Mouse (Mus musculus) liver, embryonic 13.5 days (tissue): ENCODE measurements around the gene Ptk7. TPM values are rescaled to one million over a fixed set of nuclear protein-coding genes. Genes with fewer than 3 reads are reported as not detected.

Source experiments
- ATAC-seq: fragments of 200-750 bp; cut with Nextera tagmentation; 2 replicates; pipeline ENCODE4 v1.8.0; 2017; ENCODE audit warnings: low read depth, mild to moderate bottlenecking, moderate number of reproducible peaks, moderate library complexity
- DNase-seq: peaks from one replicate; pipeline ENCODE4 v3.0.0; 2022
- H3K27ac ChIP-seq: fragments of 300-500 bp; sonication (generic); 2 replicates; pipeline ENCODE4 v1.5.1; 2015; ENCODE audit warnings: moderate library complexity, mild to moderate bottlenecking, inconsistent platforms
- H3K27me3 ChIP-seq: fragments of 300-500 bp; sonication (generic); 2 replicates; pipeline ENCODE4 v1.6.1; 2015; ENCODE audit warnings: mild to moderate bottlenecking, inconsistent platforms
- H3K36me3 ChIP-seq: fragments of 300-500 bp; sonication (generic); 2 replicates; pipeline ENCODE4 v1.6.1; 2015; ENCODE audit warnings: mild to moderate bottlenecking, inconsistent platforms
- H3K4me1 ChIP-seq: fragments of 300-500 bp; sonication (generic); replicated peaks from 2 replicates; pipeline ENCODE4 v1.6.1; 2015; ENCODE audit warnings: inconsistent platforms
- H3K4me2 ChIP-seq: fragments of 300-500 bp; sonication (generic); 2 replicates; pipeline ENCODE4 v1.6.1; 2015; ENCODE audit warnings: inconsistent platforms, mild to moderate bottlenecking, moderate library complexity
- H3K4me3 ChIP-seq: fragments of 300-500 bp; sonication (generic); replicated peaks from 2 replicates; pipeline ENCODE4 v1.5.1; 2015; ENCODE audit warnings: mild to moderate bottlenecking, inconsistent platforms
- H3K9ac ChIP-seq: fragments of 300-500 bp; sonication (generic); 2 replicates; pipeline ENCODE4 v1.6.1; 2015; ENCODE audit warnings: mild to moderate bottlenecking, inconsistent platforms
- H3K9me3 ChIP-seq: fragments of 300-500 bp; sonication (generic); replicated peaks from 2 replicates; pipeline ENCODE4 v1.6.1; 2016; ENCODE audit warnings: inconsistent platforms
- WGBS: fragments of 180-500 bp; shearing (Covaris S2); methylation state at CpG from one replicate; pipeline ENCODE4 v1.1.7; 2015; ENCODE audit not compliant: insufficient replicate concordance; 5-methylcytosine and 5-hydroxymethylcytosine counted together
- polyA plus RNA-seq: library from polyadenylated mRNA; unstranded; fragments of >200 nt; fragmentation: Nextera tagmentation; extraction: Ambion mirVana; gene quantifications from 2 replicates; pipeline ENCODE4 v1.2.1, GENCODE M21; 2015

Gene Ptk7
- polyA plus RNA-seq, 1 experiment from 2014 or later: 8.0 TPM

DNA sequence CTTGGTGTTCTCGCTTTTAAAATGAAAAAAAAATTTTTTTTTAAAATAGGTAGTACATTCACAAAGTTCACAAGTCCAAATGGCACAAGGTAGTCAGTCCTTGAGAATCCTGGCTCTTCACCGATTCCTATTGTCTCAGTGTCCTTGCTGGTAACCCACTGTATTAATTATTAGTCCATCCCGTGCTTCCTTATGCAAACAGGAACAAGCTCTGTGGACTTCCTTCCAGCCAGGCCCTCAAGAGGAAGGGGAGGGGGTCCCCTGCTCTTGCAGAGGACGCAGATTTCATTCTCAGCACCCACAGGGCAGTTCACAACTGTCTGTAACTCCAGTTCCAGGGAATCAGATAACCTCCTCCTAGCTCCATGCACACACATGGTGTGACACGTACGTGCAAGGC lies 26.8 kb upstream of the Ptk7 start:
- H3K36me3 ChIP-seq: peaks cover 76% of the 10 kb centered on the region
- H3K4me2 ChIP-seq: no peak overlapping the region
- ATAC-seq (no peak), DNase-seq (no peak)
- H3K27me3 ChIP-seq: no peaks in the 10 kb centered on the region
- WGBS: 68% methylated on average over 6 of the region's 6 CpGs
- no peak overlapping the region for H3K27ac ChIP-seq
- H3K9ac ChIP-seq: no peak overlapping the region
- H3K4me1 ChIP-seq: peaks cover 34% of the 10 kb centered on the region
- no peak overlapping the region for H3K4me3 ChIP-seq
- no peaks in the 10 kb centered on the region for H3K9me3 ChIP-seq

DNA sequence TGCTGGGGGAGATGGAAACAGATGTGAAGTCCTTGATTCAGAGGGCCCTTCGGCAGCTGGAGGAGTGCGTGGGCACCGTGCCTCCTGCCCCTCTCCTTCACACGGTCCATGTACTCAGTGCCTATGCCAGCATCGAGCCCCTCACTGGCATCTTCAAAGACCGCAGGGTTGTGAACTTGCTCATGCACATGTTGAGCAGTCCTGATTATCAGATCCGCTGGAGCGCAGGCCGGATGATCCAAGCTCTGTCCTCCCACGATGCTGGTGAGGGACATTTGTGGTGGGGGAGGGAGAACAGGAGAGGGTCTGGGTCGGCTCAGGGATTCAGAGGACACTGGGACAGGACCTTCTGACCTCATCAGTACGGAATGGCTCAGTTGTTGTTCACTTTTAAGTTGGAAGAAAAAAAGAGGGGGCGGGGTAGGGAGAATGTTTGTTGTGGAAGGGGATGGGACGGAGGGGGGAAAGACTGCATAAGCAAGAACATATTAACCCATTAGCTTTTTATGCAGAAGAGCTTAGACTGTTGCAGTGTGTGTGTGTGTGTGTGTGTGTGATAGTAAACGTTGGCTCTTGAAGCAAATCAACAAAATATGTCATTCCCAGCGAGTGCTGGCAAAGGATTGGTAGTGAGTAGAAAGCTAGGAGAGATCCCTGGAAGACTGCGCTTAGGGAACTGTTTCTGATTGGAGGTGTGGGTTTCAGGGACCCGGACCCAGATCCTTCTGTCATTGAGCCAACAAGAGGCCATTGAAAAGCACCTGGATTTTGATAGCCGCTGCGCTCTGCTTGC lies 22.6 kb upstream of the Ptk7 start:
- no peak for ATAC-seq
- Histone ChIP-seq H3K27ac (no peak overlapping the region), H3K27me3 (no peaks in the 10 kb centered on the region), H3K36me3 (peaks cover 54% of the 10 kb centered on the region), H3K4me3 (peak overlapping the region; percentile 73), H3K4me1 (peaks cover 56% of the 10 kb centered on the region), H3K9ac (peak overlapping the region; percentile 83), H3K4me2 (peak overlapping the region; percentile 98), H3K9me3 (no peaks in the 10 kb centered on the region)
- WGBS: 74% methylated on average over 20 of the region's 20 CpGs
- no peak for DNase-seq

DNA sequence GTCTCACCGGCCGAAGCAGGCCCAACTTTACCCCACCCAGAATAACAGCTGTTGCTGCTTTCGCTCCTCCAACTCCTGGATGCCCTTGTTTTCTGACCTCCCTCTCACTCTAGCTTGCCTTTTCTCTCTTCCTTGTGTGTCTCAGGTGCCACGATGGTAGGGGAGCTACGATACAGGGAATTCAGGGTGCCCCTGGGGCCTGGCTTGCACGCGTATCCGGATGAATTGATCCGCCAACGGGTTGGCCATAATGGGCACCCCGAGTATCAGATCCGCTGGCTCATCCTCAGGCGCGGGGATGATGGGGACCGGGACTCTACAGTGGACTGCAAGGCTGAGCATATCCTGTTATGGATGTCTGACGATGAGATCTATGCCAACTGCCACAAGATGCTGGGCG lies 22.0 kb upstream of the Ptk7 start:
- Histone ChIP-seq H3K36me3 (peaks cover 50% of the 10 kb centered on the region), H3K4me2 (peak overlapping the region; percentile 98), H3K27me3 (no peaks in the 10 kb centered on the region), H3K4me1 (peaks cover 56% of the 10 kb centered on the region), H3K9me3 (no peaks in the 10 kb centered on the region), H3K4me3 (peak overlapping the region; percentile 73), H3K9ac (peak overlapping the region; percentile 83), H3K27ac (peak overlapping the region; percentile 83; the same call in 1 of the 2 replicates)
- 70% methylated on average over 17 of the region's 17 CpGs for WGBS
- DNase-seq (no peak), ATAC-seq (no peak)

DNA sequence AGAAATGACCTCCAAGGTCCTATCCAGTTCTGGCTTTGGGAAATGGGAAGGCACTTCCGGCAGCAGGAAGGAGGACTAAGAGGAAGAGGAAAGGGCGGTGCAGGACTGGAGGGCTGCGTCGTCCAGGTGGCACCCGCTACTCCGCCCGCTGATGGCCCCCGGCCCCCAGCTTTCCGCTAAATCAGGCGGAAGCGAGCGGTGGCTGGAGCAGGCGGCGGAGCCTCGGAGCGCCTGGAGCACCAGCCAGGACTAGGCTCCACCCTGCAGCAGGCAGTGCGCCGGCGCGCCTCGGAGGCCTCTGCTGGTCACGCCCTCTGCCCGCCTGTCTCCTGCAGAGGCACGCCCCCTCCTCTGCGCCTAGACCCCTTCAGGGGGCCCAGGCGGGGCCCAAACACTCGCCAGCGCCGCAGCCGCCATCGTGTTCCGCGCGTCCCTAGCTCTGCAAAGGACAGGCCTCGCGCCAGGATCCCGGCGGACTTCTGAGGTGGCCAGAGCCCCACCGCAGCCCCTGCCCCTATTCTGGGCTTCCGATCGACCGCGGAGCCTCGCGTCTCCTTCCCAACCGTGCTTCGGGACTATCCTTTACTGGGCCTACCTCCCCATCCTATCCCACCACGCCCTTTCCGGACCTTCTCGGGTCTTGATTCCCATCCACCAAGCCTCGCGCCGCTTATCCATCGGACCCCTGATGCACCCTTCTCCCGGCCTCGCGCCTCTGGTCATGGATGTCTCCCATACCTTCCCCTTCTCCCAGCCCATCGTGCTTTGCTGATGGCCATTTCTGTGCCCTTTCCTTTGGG lies 21.1 kb upstream of the Ptk7 start, which contains the start of gene Cul7:
Gene Cul7, plus strand, starts transcription at position 106 of the 800 bp plus-strand sequence.
- Histone ChIP-seq H3K36me3 (peaks cover 46% of the 10 kb centered on the region), H3K4me3 (peak within 1 kb of the TSS; percentile 73), H3K27me3 (no peaks in the 10 kb centered on the region), H3K27ac (peak within 1 kb of the TSS; percentile 83), H3K4me2 (peak within 1 kb of the TSS; percentile 98), H3K4me1 (peaks cover 50% of the 10 kb centered on the region), H3K9me3 (no peaks in the 10 kb centered on the region), H3K9ac (peak within 1 kb of the TSS; percentile 83)
- peak; percentile 90 for DNase-seq
- peak; percentile 86 for ATAC-seq
- under 1% methylated on average over 57 of the region's 58 CpGs for WGBS

DNA sequence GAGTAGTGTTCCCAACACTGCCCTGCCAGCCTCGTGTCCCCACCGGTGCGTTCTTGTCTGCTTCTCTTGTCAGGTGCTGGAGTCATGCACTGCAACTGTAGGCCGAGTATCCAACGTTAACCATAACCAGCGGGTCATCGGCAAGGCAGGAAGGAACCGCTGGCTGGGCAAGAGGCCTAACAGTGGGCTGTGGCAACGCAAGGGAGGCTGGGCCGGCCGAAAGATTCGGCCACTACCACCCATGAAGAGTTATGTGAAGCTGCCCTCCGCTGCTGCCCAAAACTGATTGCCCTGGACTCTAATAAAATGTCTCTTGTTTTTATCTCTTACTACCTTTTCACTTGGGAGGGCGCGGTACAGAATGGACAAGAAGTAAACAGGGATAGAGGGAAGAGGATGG lies 20.5 kb upstream of the Ptk7 start:
- Histone ChIP-seq H3K9ac (peak overlapping the region; percentile 83), H3K36me3 (peaks cover 42% of the 10 kb centered on the region), H3K4me1 (peaks cover 56% of the 10 kb centered on the region), H3K4me3 (peak overlapping the region; percentile 73), H3K27me3 (no peaks in the 10 kb centered on the region), H3K4me2 (peak overlapping the region; percentile 98), H3K27ac (peak overlapping the region; percentile 83), H3K9me3 (no peaks in the 10 kb centered on the region)
- WGBS: 22% methylated on average over 15 of the region's 15 CpGs
- DNase-seq (no peak), ATAC-seq (no peak)

DNA sequence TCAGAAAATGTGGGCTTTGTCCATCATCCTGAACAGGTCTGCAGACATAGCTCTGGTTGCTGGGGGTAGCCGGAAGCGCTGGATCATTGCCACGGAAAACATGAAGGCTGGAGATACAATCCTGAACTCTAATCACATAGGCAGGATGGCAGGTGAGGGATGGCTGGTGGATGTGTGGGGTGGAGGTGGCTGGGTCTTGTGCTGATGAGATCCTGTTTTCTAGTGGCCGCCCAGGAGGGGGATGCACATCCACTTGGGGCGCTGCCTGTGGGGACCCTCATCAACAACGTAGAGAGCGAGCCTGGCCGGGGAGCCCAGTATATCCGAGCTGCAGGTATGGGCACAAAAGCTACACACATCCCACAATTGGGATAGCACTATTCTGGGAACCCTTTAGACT lies 19.1 kb upstream of the Ptk7 start:
- H3K4me1 ChIP-seq: peaks cover 65% of the 10 kb centered on the region
- H3K4me3 ChIP-seq: no peak overlapping the region
- H3K27me3 ChIP-seq: no peaks in the 10 kb centered on the region
- no peak overlapping the region for H3K4me2 ChIP-seq
- DNase-seq: no peak
- H3K27ac ChIP-seq: no peak overlapping the region
- 87% methylated on average over 9 of the region's 9 CpGs for WGBS
- no peaks in the 10 kb centered on the region for H3K9me3 ChIP-seq
- no peak for ATAC-seq
- peaks cover 28% of the 10 kb centered on the region for H3K36me3 ChIP-seq
- no peak overlapping the region for H3K9ac ChIP-seq

DNA sequence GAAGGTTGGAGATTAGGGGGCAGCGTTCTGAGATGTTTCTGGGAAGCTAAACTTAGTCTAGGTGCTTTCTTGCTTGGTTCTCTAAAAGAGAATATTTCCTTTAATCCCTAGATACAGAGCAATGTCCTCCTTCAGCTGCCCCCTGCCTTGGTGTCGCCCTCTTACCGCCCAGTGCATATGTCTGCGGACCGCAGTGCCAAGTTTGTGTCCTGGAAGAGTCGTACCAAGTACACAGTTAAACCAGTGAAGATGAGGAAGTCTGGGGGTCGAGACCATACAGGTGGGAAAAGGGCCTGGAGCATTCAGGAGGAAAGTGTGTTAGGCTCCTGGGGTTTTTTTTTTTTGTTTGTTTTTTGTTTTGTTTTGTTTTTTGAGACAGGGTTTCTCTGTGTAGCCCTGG lies 18.0 kb upstream of the Ptk7 start:
- Histone ChIP-seq H3K27me3 (no peaks in the 10 kb centered on the region), H3K4me3 (peak overlapping the region; percentile 81), H3K9me3 (no peaks in the 10 kb centered on the region), H3K36me3 (peaks cover 19% of the 10 kb centered on the region), H3K27ac (no peak overlapping the region), H3K4me2 (peak overlapping the region; percentile 97), H3K9ac (peak overlapping the region; percentile 80), H3K4me1 (peaks cover 57% of the 10 kb centered on the region)
- DNase-seq (no peak), ATAC-seq (no peak)
- WGBS: 82% methylated on average over 7 of the region's 7 CpGs

DNA sequence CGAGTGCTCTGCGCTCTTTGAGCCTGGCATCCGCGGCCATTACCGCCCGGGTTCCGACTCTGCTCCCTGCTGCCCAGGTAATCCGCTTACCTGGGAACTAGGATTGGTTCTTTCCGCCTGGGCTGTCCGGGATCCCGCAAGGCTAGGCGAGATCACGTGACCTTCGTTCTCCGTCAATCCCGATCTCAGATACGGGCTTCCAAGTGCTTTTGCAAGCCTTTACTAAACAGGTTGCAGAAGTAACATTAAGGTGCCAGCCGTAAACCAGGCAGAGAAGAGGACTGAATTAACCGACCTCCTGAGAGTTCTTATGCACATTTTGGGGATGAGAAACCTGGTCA lies 17.0 kb upstream of the Ptk7 start:
- WGBS: under 1% methylated on average over 19 of the region's 19 CpGs
- Histone ChIP-seq H3K27me3 (no peaks in the 10 kb centered on the region), H3K9ac (peak overlapping the region; percentile 80), H3K36me3 (peaks cover 18% of the 10 kb centered on the region), H3K4me3 (peak overlapping the region; percentile 81), H3K4me2 (peak overlapping the region; percentile 97), H3K9me3 (no peaks in the 10 kb centered on the region), H3K4me1 (peaks cover 48% of the 10 kb centered on the region), H3K27ac (peak overlapping the region; percentile 74)
- ATAC-seq (peak; percentile 24; the same call in 1 of the 2 replicates), DNase-seq (no peak)

DNA sequence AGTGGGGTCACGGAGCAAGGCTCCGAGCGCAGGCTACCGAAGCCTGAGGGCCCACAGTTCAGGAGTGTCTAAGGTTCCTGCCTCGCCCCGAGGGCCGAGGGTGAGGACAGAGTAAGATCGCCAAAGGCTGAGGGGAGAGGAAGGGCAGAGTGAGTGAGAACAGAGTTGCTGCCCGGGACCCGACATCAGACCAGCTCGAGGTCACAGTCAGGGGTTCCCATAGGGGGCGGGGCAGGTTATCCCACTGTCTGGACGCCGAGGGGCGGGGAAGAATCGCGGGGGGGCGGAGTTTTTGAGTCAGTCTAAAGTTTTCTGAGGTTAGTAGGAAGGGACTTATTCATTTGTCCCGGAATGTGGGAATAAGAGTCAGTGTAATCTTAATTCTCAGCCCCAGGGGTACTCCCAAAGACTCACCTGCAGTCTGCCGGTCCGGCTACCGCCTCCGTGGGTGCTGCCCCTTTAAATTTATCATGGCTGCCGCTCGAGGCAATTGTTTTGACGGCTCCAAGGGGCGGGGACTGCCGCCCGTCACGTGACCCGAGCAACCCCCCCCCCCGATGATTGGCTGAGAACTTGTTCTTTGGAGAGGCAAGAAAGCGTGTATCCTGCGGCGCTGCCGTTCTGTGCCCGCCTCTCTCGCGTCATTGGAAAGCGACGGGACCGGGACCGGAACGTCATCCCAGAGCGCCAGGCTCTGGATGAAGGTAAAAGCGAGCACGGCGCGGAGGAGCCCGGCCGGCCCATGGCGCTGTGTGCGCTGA lies 16.4 kb upstream of the Ptk7 start, which contains the start of the genes Klc4 and Mrpl2:
Gene Klc4, minus strand, starts transcription at position 462 of the 761 bp plus-strand sequence.
Gene Mrpl2, plus strand, starts transcription at position 669 of the 761 bp plus-strand sequence.
- Histone ChIP-seq H3K27me3 (no peaks in the 10 kb centered on the region), H3K9me3 (no peaks in the 10 kb centered on the region), H3K4me3 (peak within 1 kb of the TSS; percentile 81), H3K36me3 (peaks cover 18% of the 10 kb centered on the region), H3K4me2 (peak within 1 kb of the TSS; percentile 97), H3K9ac (peak within 1 kb of the TSS; percentile 80), H3K27ac (peak within 1 kb of the TSS; percentile 74), H3K4me1 (peaks cover 43% of the 10 kb centered on the region)
- peak; percentile 72 for ATAC-seq
- peak; percentile 96 for DNase-seq
- under 1% methylated on average over 53 of the region's 53 CpGs for WGBS

DNA sequence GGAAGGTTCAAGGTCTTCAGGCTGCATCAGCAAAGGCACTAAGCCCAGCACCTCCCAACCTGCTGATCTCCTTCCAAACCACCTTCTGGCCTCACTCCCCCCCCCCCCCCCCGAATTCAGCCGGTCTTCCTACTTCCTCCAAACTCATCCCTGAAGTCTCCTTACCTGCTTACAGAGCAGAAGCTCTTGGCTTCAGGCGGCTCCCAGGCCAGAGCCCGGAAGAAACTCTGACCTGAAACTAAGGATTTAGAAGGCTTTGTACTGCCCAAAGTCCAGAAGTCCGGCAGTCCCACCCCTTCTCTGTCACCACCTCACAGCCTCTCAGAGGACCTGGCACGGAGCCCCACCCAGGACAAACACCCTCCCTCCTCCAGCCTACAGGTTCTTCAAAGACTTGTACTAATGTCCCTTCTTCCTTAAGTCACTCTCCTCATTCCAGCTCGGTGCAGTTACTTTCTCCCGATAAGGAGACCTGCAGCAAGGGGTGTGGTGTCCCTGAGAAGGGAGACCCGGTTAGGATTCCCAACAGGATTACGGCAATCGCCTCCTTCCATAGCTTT lies 15.7 kb upstream of the Ptk7 start:
- peak; percentile 35 for ATAC-seq
- H3K9me3 ChIP-seq: no peaks in the 10 kb centered on the region
- H3K4me1 ChIP-seq: peaks cover 36% of the 10 kb centered on the region
- peak overlapping the region; percentile 78 for H3K9ac ChIP-seq
- WGBS: 11% methylated on average over 9 of the region's 11 CpGs
- DNase-seq: peak; percentile 46
- H3K36me3 ChIP-seq: peaks cover 18% of the 10 kb centered on the region
- peak overlapping the region; percentile 97 for H3K4me2 ChIP-seq
- peak overlapping the region; percentile 81 for H3K4me3 ChIP-seq
- H3K27me3 ChIP-seq: no peaks in the 10 kb centered on the region
- peak overlapping the region; percentile 71 for H3K27ac ChIP-seq
